Comparison of ENCODE assay signal across 12 mouse cellular contexts in genomic region chrX:53599993-53600392, GRCm38 (mm10). TPM values are rescaled to one million over a fixed set of nuclear protein-coding genes. Genes with fewer than 3 reads are reported as not detected.
DNase-seq lines count a peak whose midpoint lies in the region; ATAC-seq and TF ChIP-seq lines count a peak whose summit lies in the region.
"Not testable (repeated sequence)": the region's sequence is repeated elsewhere in the genome, so short reads cannot be mapped to it uniquely, and the experiment has no call there.
"Had no signal": no experiment of that assay in that cellular context is flagged by ENCODE, and none has a peak within 500 bp of the region (broad histone marks: within the 10 kb centered on the region; RNA-seq: fewer than 3 reads in every experiment).

No protein-coding gene starts in this region.

- ATAC-seq in kidney, postnatal 0 days (replicated peaks; ENCODE audit: low FRiP score, low read depth), result not testable (repeated sequence)
- peak; percentile 71 for ATAC-seq in megakaryocyte progenitor cell, adult 5-6 weeks (replicated peaks; ENCODE audit: poor library complexity)

- not testable (repeated sequence) for H3K4me2 ChIP-seq in kidney, postnatal 0 days (ENCODE audit: low read length)

- not testable (repeated sequence) for H3K4me3 ChIP-seq in kidney, postnatal 0 days (replicated peaks; ENCODE audit: low read depth, low read length); left cerebral cortex, adult 2 months

- not testable (repeated sequence) for H3K4me1 ChIP-seq in kidney, postnatal 0 days (replicated peaks; ENCODE audit: insufficient read depth, low read length)

- not testable (repeated sequence) for H3K36me3 ChIP-seq in kidney, postnatal 0 days (ENCODE audit: insufficient read depth, low read length)

- not testable (repeated sequence) for H3K9me3 ChIP-seq in kidney, postnatal 0 days (replicated peaks; ENCODE audit: low read length)

- 17% methylated on average over 1 of the region's 2 CpGs for WGBS in kidney, postnatal 0 days

- intact Hi-C loops in left cerebral cortex, adult 2 months (cut with DNase I), result not testable (repeated sequence)

- not testable (repeated sequence) for H3K27ac ChIP-seq in kidney, postnatal 0 days; left cerebral cortex, adult 2 months

- peak; percentile 39 for DNase-seq in adrenal gland, adult 8-10 months
- peak; percentile 62 to 73 for DNase-seq in cerebellum, postnatal 36 days
- DNase-seq in heart, adult 18-20 months, result peak; percentile 15 to 85
- DNase-seq in kidney, postnatal 0 days (ENCODE audit: low spot score), result not testable (repeated sequence)
- DNase-seq in left cerebral cortex, adult 2 months (ENCODE audit: extremely low spot score in 1 of 2, low spot score in 2 of 2), result peak; percentile 13 to 57
- DNase-seq in spleen, postnatal 10 days (ENCODE audit: low spot score in 2 of 2), result peak; percentile 31 to 62

- H3K27me3 ChIP-seq in kidney, postnatal 0 days (ENCODE audit: insufficient read depth, low read length), result not testable (repeated sequence)

- H3K9ac ChIP-seq in kidney, postnatal 0 days (ENCODE audit: low read depth, low read length), result not testable (repeated sequence)

- peak; percentile 58 for TF ChIP-seq CTCF in kidney, postnatal 0 days (IDR thresholded peaks at IDR 0.05; ENCODE audit: low read depth)
- peak; percentile 48 for TF ChIP-seq CTCF in left cerebral cortex, adult 2 months (IDR thresholded peaks at IDR 0.05)

RNA-seq across cellular contexts. Expression of gene Rtl8c, which starts 7.8 kb away (rescaled TPM):
- 100 to 1,000 TPM; 141 to 228 (median 193) TPM for total RNA-seq in adrenal gland, adult 8-10 months (2022)
- total RNA-seq in heart, adult 18-20 months (2021), result 10 to 100 TPM; 19.4 to 22.9 TPM
- 70.2 and 71.8 TPM in 2 replicates for polyA plus RNA-seq in kidney, postnatal 0 days (2015; fragmentation: Nextera tagmentation; extraction: Ambion mirVana)
- total RNA-seq in left cerebral cortex, adult 2 months (2021), result 100 to 1,000 TPM; 251 to 262 TPM
- 3.6 and 13.3 TPM in 2 replicates for total RNA-seq in megakaryocyte progenitor cell, adult 5-6 weeks (2015)
- total RNA-seq in megakaryocyte progenitor cell, adult 5-6 weeks (2017), result 8.4 TPM in 1 of 2 replicates, not detected in the other

RNA-seq across cellular contexts. Expression of gene Gm14597, which starts 8.8 kb away (rescaled TPM):
- 1 to 10 TPM in 1 of 4 experiments, not detected in 3; 1.3 TPM for total RNA-seq in adrenal gland, adult 8-10 months (2022)
- total RNA-seq in heart, adult 18-20 months (2021), result not detected
- polyA plus RNA-seq in kidney, postnatal 0 days (2015; fragmentation: Nextera tagmentation; extraction: Ambion mirVana), result not detected in 2 replicates
- total RNA-seq in left cerebral cortex, adult 2 months (2021), result not detected
- not detected in 2 replicates for total RNA-seq in megakaryocyte progenitor cell, adult 5-6 weeks (2015)
- not detected in 2 replicates for total RNA-seq in megakaryocyte progenitor cell, adult 5-6 weeks (2017)
- total RNA-seq: hematopoietic stem cell, adult 5-6 weeks had no signal
- polyA plus RNA-seq: embryonic facial prominence, embryonic 13.5 days; forebrain, embryonic 16.5 days; liver, embryonic 13.5 days; midbrain, embryonic 16.5 days had no signal

RNA-seq across cellular contexts. Expression of gene Rtl8a, which starts 43.5 kb away (rescaled TPM):
- 100 to 1,000 TPM; 177 to 219 (median 193) TPM for total RNA-seq in adrenal gland, adult 8-10 months (2022)
- 100 to 1,000 TPM; 139 to 164 TPM for total RNA-seq in heart, adult 18-20 months (2021)
- polyA plus RNA-seq in kidney, postnatal 0 days (2015; fragmentation: Nextera tagmentation; extraction: Ambion mirVana), result 97.1 and 100 TPM in 2 replicates
- 100 to 1,000 TPM; 259 to 384 TPM for total RNA-seq in left cerebral cortex, adult 2 months (2021)
- 9.8 and 11.0 TPM in 2 replicates for total RNA-seq in megakaryocyte progenitor cell, adult 5-6 weeks (2015)
- total RNA-seq in megakaryocyte progenitor cell, adult 5-6 weeks (2017), result 3.3 and 7.3 TPM in 2 replicates

Comparison
In these comparisons a context has a peak if more than half of its experiments do, and no peak if none do; other contexts are left out.
1. RNA of gene Rtl8c, which starts 7.8 kb away (total RNA-seq): 251 to 262 TPM in left cerebral cortex, adult 2 months and 141 to 228 TPM in adrenal gland, adult 8-10 months; 19.4 to 22.9 TPM in heart, adult 18-20 months and 3.6 to 13.3 TPM in megakaryocyte progenitor cell, adult 5-6 weeks; every median in the first group is over 4 times any median in the second.
2. RNA of gene Rtl8a, which starts 43.5 kb away (total RNA-seq): 259 to 384 TPM in left cerebral cortex, adult 2 months, 177 to 219 TPM in adrenal gland, adult 8-10 months and 139 to 164 TPM in heart, adult 18-20 months; 3.3 to 11.0 TPM in megakaryocyte progenitor cell, adult 5-6 weeks; every median in the first group is over 10 times any median in the second.